Mouse (Mus musculus): ENCODE data around the gene Capn9. TPM values are rescaled to one million over a fixed set of nuclear protein-coding genes. Genes with fewer than 3 reads are reported as not detected.

The Capn9 gene
- polyA plus RNA-seq, 1 experiment from 2014 or later = 0.14 TPM

DNA sequence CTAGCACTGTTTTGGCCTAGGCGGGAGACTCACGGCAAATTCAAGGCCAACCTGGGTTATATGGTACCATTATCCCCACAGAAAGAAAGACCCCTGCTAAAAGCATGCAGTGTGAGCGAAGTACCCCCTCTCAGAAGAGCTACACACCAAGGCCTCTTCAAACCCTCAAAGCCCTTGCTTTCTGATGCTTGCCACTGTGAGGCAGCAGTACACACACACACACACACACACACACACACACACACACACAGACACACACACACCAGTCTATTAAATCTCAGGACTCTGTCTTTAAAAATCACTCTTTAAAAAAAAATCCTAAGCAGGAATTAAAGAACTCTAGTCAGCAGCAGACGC lies 87.9 kb downstream of the Capn9 start:
- Histone ChIP-seq H3K9ac (replicated peaks; ENCODE audit: low read depth, low read length) (peak overlapping the region; percentile 90), H3K36me3 (ENCODE audit: control insufficient read depth, insufficient read depth) (peaks cover 2% of the 10 kb centered on the region; the same call in 1 of the 2 replicates), H3K27ac (ENCODE audit: low read length) (peak overlapping the region; percentile 89), H3K4me1 (replicated peaks; ENCODE audit: control insufficient read depth, insufficient read depth, low read length) (peaks cover 38% of the 10 kb centered on the region), H3K27me3 (replicated peaks; ENCODE audit: control insufficient read depth, insufficient read depth, low read length) (no peaks in the 10 kb centered on the region), H3K4me2 (ENCODE audit: low read length) (peak overlapping the region; percentile 91), H3K4me3 (replicated peaks; ENCODE audit: low read length) (peak overlapping the region; percentile 87), H3K9me3 (ENCODE audit: control insufficient read depth, low read length) (no peaks in the 10 kb centered on the region)
- WGBS = 42% methylated on average over 4 of the region's 4 CpGs
- peak; percentile 15 for ATAC-seq

DNA sequence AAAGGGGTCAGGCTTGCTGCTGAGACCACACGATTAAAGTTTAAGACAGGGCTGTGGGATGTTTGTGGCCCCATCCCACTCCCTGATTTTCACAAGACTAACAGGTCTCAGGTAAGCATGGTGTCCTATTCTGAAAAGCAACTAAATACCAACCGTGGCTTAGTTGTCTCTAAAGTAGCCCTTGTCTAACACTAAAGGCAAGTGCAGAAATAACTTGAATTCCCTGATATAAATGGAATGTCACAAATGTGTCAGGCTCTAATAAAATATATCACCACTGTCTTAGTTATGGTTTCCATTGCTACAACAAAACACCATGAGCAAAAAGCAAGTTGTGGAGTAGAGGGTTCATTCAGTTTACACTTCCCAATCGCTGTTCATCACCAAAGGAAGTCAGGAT lies 88.5 kb downstream of the Capn9 start:
- no peak overlapping the region for H3K9ac ChIP-seq (replicated peaks; ENCODE audit: low read depth, low read length)
- ATAC-seq = no peak
- no peak overlapping the region; the same call in 1 of the 2 replicates for H3K27ac ChIP-seq (ENCODE audit: low read length)
- no peaks in the 10 kb centered on the region for H3K9me3 ChIP-seq (ENCODE audit: control insufficient read depth, low read length)
- H3K4me3 ChIP-seq (replicated peaks; ENCODE audit: low read length) = no peak overlapping the region
- no peak overlapping the region for H3K4me2 ChIP-seq (ENCODE audit: low read length)
- peaks cover 34% of the 10 kb centered on the region for H3K4me1 ChIP-seq (replicated peaks; ENCODE audit: control insufficient read depth, insufficient read depth, low read length)
- peaks cover 2% of the 10 kb centered on the region; the same call in 1 of the 2 replicates for H3K36me3 ChIP-seq (ENCODE audit: control insufficient read depth, insufficient read depth)
- H3K27me3 ChIP-seq (replicated peaks; ENCODE audit: control insufficient read depth, insufficient read depth, low read length) = no peaks in the 10 kb centered on the region
- 81% methylated on average over 3 of the region's 3 CpGs for WGBS

Other genes starting within 250 kb of the Capn9 start
- gene Pgbd5, start 136.5 kb upstream of the Capn9 start, polyA plus RNA-seq (2015; fragmentation: Nextera tagmentation; extraction: Ambion mirVana) = 8.4 and 10.7 TPM in 2 replicates
- 41.4 and 42.1 TPM in 2 replicates for gene Cog2, start 55.3 kb upstream of the Capn9 start, polyA plus RNA-seq (2015; fragmentation: Nextera tagmentation; extraction: Ambion mirVana)
- 0.18 and 0.37 TPM in 2 replicates for gene Agt, start 6.4 kb upstream of the Capn9 start, polyA plus RNA-seq (2015; fragmentation: Nextera tagmentation; extraction: Ambion mirVana)
- gene 2310022B05Rik, start 87.3 kb downstream of the Capn9 start, polyA plus RNA-seq (2015; fragmentation: Nextera tagmentation; extraction: Ambion mirVana) = 26.0 and 29.4 TPM in 2 replicates
- gene Ttc13, start 145.9 kb downstream of the Capn9 start, polyA plus RNA-seq (2015; fragmentation: Nextera tagmentation; extraction: Ambion mirVana) = 60.0 and 62.6 TPM in 2 replicates
- gene Arv1, start 146.0 kb downstream of the Capn9 start, polyA plus RNA-seq (2015; fragmentation: Nextera tagmentation; extraction: Ambion mirVana) = 26.9 and 33.5 TPM in 2 replicates
- gene Fam89a, start 175.7 kb downstream of the Capn9 start, polyA plus RNA-seq (2015; fragmentation: Nextera tagmentation; extraction: Ambion mirVana) = 0.25 TPM in 1 of 2 replicates, not detected in the other
- 28.8 and 30.4 TPM in 2 replicates for gene Trim67, start 217.0 kb downstream of the Capn9 start, polyA plus RNA-seq (2015; fragmentation: Nextera tagmentation; extraction: Ambion mirVana)

Data from forebrain, embryonic 16.5 days (tissue).